Mouse (Mus musculus) intestine, postnatal 0 days (tissue): ENCODE results near the gene Hs2st1. TPM values are rescaled to one million over a fixed set of nuclear protein-coding genes. Genes with fewer than 3 reads are reported as not detected.

Source experiments
- ATAC-seq: fragments of 200-750 bp; cut with Nextera tagmentation; 2 replicates; pipeline ENCODE4 v1.8.0; 2017; ENCODE audit warnings: mild to moderate bottlenecking, moderate TSS enrichment, moderate library complexity
- H3K27ac ChIP-seq: fragments of 300-500 bp; sonication (generic); 2 replicates; pipeline ENCODE4 v1.5.1; 2014; ENCODE audit warnings: mild to moderate bottlenecking, low read depth, low read length, moderate library complexity
- H3K27me3 ChIP-seq: fragments of 300-500 bp; sonication (generic); replicated peaks from 2 replicates; pipeline ENCODE4 v1.6.1; 2014; ENCODE audit warnings: low read length, mixed read lengths; ENCODE audit not compliant: control insufficient read depth, insufficient read depth
- H3K36me3 ChIP-seq: fragments of 300-500 bp; sonication (generic); 2 replicates; pipeline ENCODE4 v1.6.1; 2014; ENCODE audit warnings: mild to moderate bottlenecking, moderate library complexity; ENCODE audit not compliant: control insufficient read depth, insufficient read depth
- H3K4me1 ChIP-seq: fragments of 300-500 bp; sonication (generic); replicated peaks from 2 replicates; pipeline ENCODE4 v1.6.1; 2014; ENCODE audit warnings: antibody characterized with exemption, low read length, mixed read lengths; ENCODE audit not compliant: control insufficient read depth, insufficient read depth
- H3K4me2 ChIP-seq: fragments of 300-500 bp; sonication (generic); replicated peaks from 2 replicates; pipeline ENCODE4 v1.6.1; 2014; ENCODE audit warnings: low read depth, mild to moderate bottlenecking, moderate library complexity
- H3K4me3 ChIP-seq: fragments of 300-500 bp; sonication (generic); 2 replicates; pipeline ENCODE4 v1.5.1; 2014; ENCODE audit warnings: low read depth, low read length
- H3K9ac ChIP-seq: fragments of 300-500 bp; sonication (generic); 2 replicates; pipeline ENCODE4 v1.6.1; 2014; ENCODE audit warnings: mild to moderate bottlenecking, low read depth, low read length
- H3K9me3 ChIP-seq: fragments of 300-500 bp; sonication (generic); 2 replicates; pipeline ENCODE4 v1.6.1; 2016; ENCODE audit warnings: mixed run types; ENCODE audit not compliant: control insufficient read depth
- CTCF ChIP-seq: sonication (generic); IDR thresholded peaks from 2 replicates; pipeline ENCODE4 v1.5.1; 2016; ENCODE audit warnings: low read depth, mild to moderate bottlenecking, control low read depth, antibody characterized with exemption, moderate library complexity
- WGBS: fragments of 180-500 bp; shearing (Covaris S2); extraction: QIAGEN DNeasy Blood & Tissue Kit; methylation state at CpG from one replicate; pipeline ENCODE4 v1.1.7; 2014; 5-methylcytosine and 5-hydroxymethylcytosine counted together
- polyA plus RNA-seq: library from polyadenylated mRNA; unstranded; fragments of >200 nt; fragmentation: Nextera tagmentation; extraction: Ambion mirVana; gene quantifications from 2 replicates; pipeline ENCODE4 v1.2.1, GENCODE M21; 2015

Gene Hs2st1
- polyA plus RNA-seq, 1 experiment from 2014 or later = 6.1 TPM

GRCm38 (mm10) chr3:144582306-144582705, 12.3 kb upstream of the Hs2st1 start:
- Histone ChIP-seq H3K9me3 (no peaks in the 10 kb centered on the region), H3K4me1 (peaks cover 10% of the 10 kb centered on the region; the same call in 1 of the 2 replicates), H3K27ac (peak overlapping the region; percentile 2; the same call in 1 of the 2 replicates), H3K4me2 (no peak overlapping the region), H3K27me3 (no peaks in the 10 kb centered on the region), H3K9ac (no peak overlapping the region), H3K4me3 (no peak overlapping the region), H3K36me3 (peaks cover 27% of the 10 kb centered on the region)
- 61% methylated on average over 4 of the region's 4 CpGs for WGBS
- TF ChIP-seq CTCF = no peak
- no peak for ATAC-seq

- 53% methylated on average over 3 of the region's 3 CpGs for WGBS
- ATAC-seq = no peak
- Histone ChIP-seq H3K4me1 (peaks cover 10% of the 10 kb centered on the region; the same call in 1 of the 2 replicates), H3K4me3 (no peak overlapping the region), H3K36me3 (peaks cover 24% of the 10 kb centered on the region), H3K27ac (peak overlapping the region; percentile 2; the same call in 1 of the 2 replicates), H3K27me3 (no peaks in the 10 kb centered on the region), H3K9me3 (no peaks in the 10 kb centered on the region), H3K4me2 (no peak overlapping the region), H3K9ac (no peak overlapping the region)
- TF ChIP-seq CTCF = no peak
These were observed 11.9 kb upstream of the Hs2st1 start for GRCm38 (mm10) chr3:144581842-144582241.

GRCm38 (mm10) chr3:144580281-144580680, 10.3 kb upstream of the Hs2st1 start:
- H3K4me1 ChIP-seq = peaks cover 10% of the 10 kb centered on the region; the same call in 1 of the 2 replicates

GRCm38 (mm10) chr3:144579796-144580195, 9.8 kb upstream of the Hs2st1 start:
- Histone ChIP-seq H3K9ac (no peak overlapping the region), H3K27me3 (no peaks in the 10 kb centered on the region), H3K4me2 (no peak overlapping the region), H3K27ac (no peak overlapping the region), H3K36me3 (peaks cover 24% of the 10 kb centered on the region), H3K9me3 (no peaks in the 10 kb centered on the region), H3K4me3 (no peak overlapping the region), H3K4me1 (peaks cover 10% of the 10 kb centered on the region; the same call in 1 of the 2 replicates)
- no peak for ATAC-seq
- WGBS = 79% methylated on average over 5 of the region's 5 CpGs
- no peak for TF ChIP-seq CTCF

More at GRCm38 (mm10) chr3:144580281-144580680, 10.3 kb upstream of the Hs2st1 start:
- peaks cover 24% of the 10 kb centered on the region for H3K36me3 ChIP-seq
- TF ChIP-seq CTCF = no peak
- no peak for ATAC-seq
- H3K9ac ChIP-seq = no peak overlapping the region
- no peak overlapping the region for H3K4me3 ChIP-seq
- H3K27ac ChIP-seq = no peak overlapping the region
- no peaks in the 10 kb centered on the region for H3K9me3 ChIP-seq
- 77% methylated on average over 7 of the region's 7 CpGs for WGBS
- H3K4me2 ChIP-seq = no peak overlapping the region
- no peaks in the 10 kb centered on the region for H3K27me3 ChIP-seq

- Histone ChIP-seq H3K9me3 (no peaks in the 10 kb centered on the region), H3K36me3 (peaks cover 24% of the 10 kb centered on the region), H3K4me2 (no peak overlapping the region), H3K27ac (no peak overlapping the region), H3K4me3 (no peak overlapping the region), H3K27me3 (no peaks in the 10 kb centered on the region), H3K4me1 (peaks cover 10% of the 10 kb centered on the region), H3K9ac (no peak overlapping the region)
- ATAC-seq = no peak
- TF ChIP-seq CTCF = no peak
- WGBS = 91% methylated on average over 4 of the region's 4 CpGs
These were observed 8.9 kb upstream of the Hs2st1 start for GRCm38 (mm10) chr3:144578921-144579320.

GRCm38 (mm10) chr3:144577366-144578340, 7.7 kb upstream of the Hs2st1 start:
- Histone ChIP-seq H3K36me3 (peaks cover 19% of the 10 kb centered on the region), H3K9ac (no peak overlapping the region), H3K27me3 (no peaks in the 10 kb centered on the region), H3K4me3 (no peak overlapping the region), H3K9me3 (no peaks in the 10 kb centered on the region), H3K27ac (no peak overlapping the region), H3K4me2 (no peak overlapping the region), H3K4me1 (peaks cover 10% of the 10 kb centered on the region)
- WGBS = 44% methylated on average over 10 of the region's 10 CpGs
- ATAC-seq = 0 out of 2 replicates have a peak, but pooled peaks have one; percentile 15
- TF ChIP-seq CTCF = no peak
